Mouse (Mus musculus) E14TG2a.4 (cell line): Measurements from ENCODE around the gene Lonp2.

Experiments used
- CTCF ChIP-seq: conservative IDR thresholded peaks from 2 replicates; pipeline ENCODE4 v1.5.1; 2014; ENCODE audit warnings: low read length
- POU5F1 ChIP-seq: IDR thresholded peaks from 2 replicates; pipeline ENCODE4 v1.6.1; 2014; ENCODE audit warnings: low read length, borderline replicate concordance

- no peak for TF ChIP-seq CTCF
- TF ChIP-seq POU5F1, result no peak
Measured at GRCm38 (mm10) chr8:86765155-86765554, 141.3 kb downstream of the Lonp2 start.
